In the genomic region with DNA sequence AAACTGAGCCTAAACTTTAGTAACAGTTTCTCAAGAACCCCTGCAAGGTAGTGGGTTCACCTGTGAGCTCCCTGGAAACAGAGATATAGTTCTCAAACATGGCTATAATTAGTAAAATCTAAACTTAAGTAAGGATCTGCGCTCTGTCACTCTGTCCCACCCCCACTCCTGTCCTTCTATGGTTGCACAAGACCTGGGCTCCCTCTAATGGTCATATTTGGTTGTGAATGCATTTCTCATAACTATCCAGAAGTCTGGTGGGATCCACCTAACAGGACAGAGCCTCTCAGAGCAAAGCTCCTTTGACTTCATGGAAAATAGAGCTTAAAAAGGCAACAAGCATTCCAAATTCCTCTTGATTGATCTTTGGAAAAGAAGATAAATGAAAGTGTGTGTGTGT, we compare ENCODE assay signal across 10 mouse cellular contexts. TPM values are rescaled to one million over a fixed set of nuclear protein-coding genes. Genes with fewer than 3 reads are reported as not detected.
DNase-seq lines count a peak whose midpoint lies in the region; ATAC-seq and TF ChIP-seq lines count a peak whose summit lies in the region.
"Had no signal": no experiment of that assay in that cellular context is flagged by ENCODE, and none has a peak within 500 bp of the region (broad histone marks: within the 10 kb centered on the region; RNA-seq: fewer than 3 reads in every experiment).

No protein-coding gene starts in this region.

- H3K9me3 ChIP-seq in lung, embryonic 14.5 days (ENCODE audit: low read depth, low read length), result no peaks in the 10 kb centered on the region
- no peaks in the 10 kb centered on the region for H3K9me3 ChIP-seq in forebrain, embryonic 16.5 days (ENCODE audit: control insufficient read depth, low read length)
- H3K9me3 ChIP-seq: liver, embryonic 15.5 days had no signal

- intact Hi-C loops in left cerebral cortex, postnatal 25 days (cut with DNase I), result loop anchor here (5.0 to 10.0 kb wide), 3 partner anchors 142 to 397 kb away; partner anchors contain the start of gene 1700012B09Rik

- no peaks in the 10 kb centered on the region for H3K27me3 ChIP-seq in lung, embryonic 14.5 days (ENCODE audit: insufficient read depth, low read length)
- H3K27me3 ChIP-seq in forebrain, embryonic 16.5 days (replicated peaks; ENCODE audit: control insufficient read depth, insufficient read depth, low read length), result no peaks in the 10 kb centered on the region
- H3K27me3 ChIP-seq: liver, embryonic 15.5 days had no signal

- H3K36me3 ChIP-seq in lung, embryonic 14.5 days (ENCODE audit: insufficient read depth), result no peaks in the 10 kb centered on the region
- H3K36me3 ChIP-seq in forebrain, embryonic 16.5 days (ENCODE audit: control insufficient read depth, insufficient read depth), result no peaks in the 10 kb centered on the region
- H3K36me3 ChIP-seq: liver, embryonic 15.5 days had no signal

- no peak overlapping the region for H3K4me3 ChIP-seq in lung, embryonic 14.5 days (ENCODE audit: low read depth, low read length)
- no peak overlapping the region for H3K4me3 ChIP-seq in lung, adult 2 months (replicated peaks; ENCODE audit: extremely low read depth, low read depth, low read length)
- no peak overlapping the region for H3K4me3 ChIP-seq in cortical plate, adult 2 months (ENCODE audit: insufficient read depth, low read length)
- no peak overlapping the region for H3K4me3 ChIP-seq in forebrain, embryonic 16.5 days (replicated peaks; ENCODE audit: low read length)
- H3K4me3 ChIP-seq: liver, embryonic 15.5 days had no signal

- no peak overlapping the region for H3K27ac ChIP-seq in lung, embryonic 14.5 days (ENCODE audit: low read depth)
- no peak overlapping the region for H3K27ac ChIP-seq in cortical plate, adult 2 months (ENCODE audit: insufficient read depth, low read length)
- H3K27ac ChIP-seq in forebrain, embryonic 16.5 days (ENCODE audit: low read length), result no peak overlapping the region
- H3K27ac ChIP-seq: liver, embryonic 15.5 days had no signal

- peak; percentile 62 for TF ChIP-seq CTCF in lung, embryonic 14.5 days (IDR thresholded peaks at IDR 0.05; ENCODE audit: low read depth)
- no peak for TF ChIP-seq CTCF in lung, adult 2 months (IDR thresholded peaks at IDR 0.05; ENCODE audit: insufficient read depth, low read length)
- peak; percentile 68 for TF ChIP-seq CTCF in cortical plate, adult 2 months (IDR thresholded peaks at IDR 0.05; ENCODE audit: extremely low read depth, insufficient read depth, low read length)

- H3K9ac ChIP-seq in lung, embryonic 14.5 days, result no peak overlapping the region
- no peak overlapping the region for H3K9ac ChIP-seq in forebrain, embryonic 16.5 days (replicated peaks; ENCODE audit: low read depth, low read length)
- H3K9ac ChIP-seq: liver, embryonic 15.5 days had no signal

- H3K4me2 ChIP-seq in lung, embryonic 14.5 days, result no peak overlapping the region
- no peak overlapping the region for H3K4me2 ChIP-seq in forebrain, embryonic 16.5 days (ENCODE audit: low read length)
- H3K4me2 ChIP-seq: liver, embryonic 15.5 days had no signal

- DNase-seq in frontal cortex, postnatal 14 days (ENCODE audit: low spot score in 2 of 2), result no peak
- DNase-seq in lung, embryonic 14.5 days, result peak; percentile 79
- DNase-seq in lung, adult 2 months, result no peak
- DNase-seq in left cerebral cortex, postnatal 25 days (ENCODE audit: low spot score in 2 of 2), result peak; percentile 10 to 47
- no peak for DNase-seq in cerebellum, adult 18-20 months

- no peaks in the 10 kb centered on the region for H3K4me1 ChIP-seq in lung, embryonic 14.5 days (ENCODE audit: insufficient read depth)
- H3K4me1 ChIP-seq in lung, adult 2 months (ENCODE audit: control insufficient read depth, insufficient read depth, low read length), result no peaks in the 10 kb centered on the region
- H3K4me1 ChIP-seq in cortical plate, adult 2 months (ENCODE audit: control insufficient read depth, insufficient read depth, low read length), result no peaks in the 10 kb centered on the region
- H3K4me1 ChIP-seq in forebrain, embryonic 16.5 days (replicated peaks; ENCODE audit: control insufficient read depth, insufficient read depth, low read length), result no peaks in the 10 kb centered on the region
- H3K4me1 ChIP-seq: liver, embryonic 15.5 days had no signal

- no peak for TF ChIP-seq POLR2A in lung, adult 2 months (IDR thresholded peaks at IDR 0.05; ENCODE audit: borderline replicate concordance, extremely low read depth, low read depth, low read length)
- TF ChIP-seq POLR2A in cortical plate, adult 2 months (IDR thresholded peaks at IDR 0.05; ENCODE audit: extremely low read depth, insufficient read depth, low read length), result no peak

- WGBS in lung, embryonic 14.5 days, result 56% methylated on average over 1 of the region's 1 CpGs
- 33% methylated on average over 1 of the region's 1 CpGs for WGBS in lung, adult 2 months
- 100% methylated on average over 1 of the region's 1 CpGs for WGBS in forebrain, embryonic 16.5 days

- peak; percentile 85 for ATAC-seq in frontal cortex, adult (ENCODE audit: low TSS enrichment)
- ATAC-seq in lung, embryonic 14.5 days (ENCODE audit: insufficient read depth), result no peak
- ATAC-seq in forebrain, embryonic 16.5 days, result no peak

RNA-seq across cellular contexts. Expression of gene Hephl1, which starts 57.8 kb away (rescaled TPM):
- not detected in 2 replicates for polyA plus RNA-seq in lung, embryonic 14.5 days (2014; fragmentation: Nextera tagmentation; extraction: Ambion mirVana)
- polyA plus RNA-seq in lung, adult 2 months (2012; rRNA removed), result 0.03 and 0.36 TPM in 2 replicates
- polyA plus RNA-seq in cortical plate, adult 2 months (2012; rRNA removed), result not detected in 2 replicates
- not detected for total RNA-seq in left cerebral cortex, postnatal 25 days (2021)
- not detected in 2 replicates for polyA plus RNA-seq in forebrain, embryonic 16.5 days (2015; fragmentation: Nextera tagmentation; extraction: Ambion mirVana)
- polyA plus RNA-seq: liver, embryonic 15.5 days; spleen, adult 2 months had no signal

Comparison
In these comparisons a context has a peak if more than half of its experiments do, and no peak if none do; other contexts are left out.
1. DNase-seq: peak in lung, embryonic 14.5 days (single experiment) and left cerebral cortex, postnatal 25 days (2 of 2); none in frontal cortex, postnatal 14 days (0 of 2), lung, adult 2 months (single experiment) and cerebellum, adult 18-20 months (0 of 2).